18 mouse cellular contexts compared by ENCODE assay signal in genomic region chr9:109050674-109050997, GRCm38 (mm10).
"Had no signal": no experiment of that assay in that cellular context is flagged by ENCODE, and none has a peak within 500 bp of the region (broad histone marks: within the 10 kb centered on the region; RNA-seq: fewer than 3 reads in every experiment).

No protein-coding gene starts in this region.

- H3K9ac ChIP-seq: limb, embryonic 12.5 days; limb, embryonic 15.5 days; liver, embryonic 14.5 days; liver, postnatal 0 days; lung, embryonic 14.5 days; midbrain, embryonic 12.5 days; midbrain, embryonic 15.5 days; neural tube, embryonic 12.5 days; neural tube, embryonic 15.5 days; stomach, embryonic 15.5 days had no signal

- H3K4me3 ChIP-seq: limb, embryonic 12.5 days; limb, embryonic 15.5 days; midbrain, embryonic 12.5 days; midbrain, embryonic 15.5 days; neural tube, embryonic 12.5 days; neural tube, embryonic 15.5 days; stomach, embryonic 15.5 days had no signal

- H3K27me3 ChIP-seq: limb, embryonic 12.5 days; limb, embryonic 15.5 days; midbrain, embryonic 12.5 days; midbrain, embryonic 15.5 days; neural tube, embryonic 12.5 days; neural tube, embryonic 15.5 days; stomach, embryonic 15.5 days had no signal

- DNase-seq: kidney, adult 18-20 months; kidney, adult 9 months; kidney, postnatal 14 days; kidney, postnatal 4 days; left cerebral cortex, postnatal 4 days; liver, postnatal 0 days; lung, embryonic 14.5 days had no signal

- ATAC-seq: liver, postnatal 0 days; lung, postnatal 0 days; midbrain, embryonic 15.5 days had no signal

- H3K27ac ChIP-seq: limb, embryonic 12.5 days; limb, embryonic 15.5 days; liver, embryonic 14.5 days; macrophage; midbrain, embryonic 12.5 days; midbrain, embryonic 15.5 days; neural tube, embryonic 12.5 days; neural tube, embryonic 15.5 days; stomach, embryonic 15.5 days had no signal

- H3K4me2 ChIP-seq: limb, embryonic 12.5 days; limb, embryonic 15.5 days; liver, embryonic 11.5 days; lung, embryonic 14.5 days; midbrain, embryonic 12.5 days; midbrain, embryonic 15.5 days; neural tube, embryonic 12.5 days; neural tube, embryonic 15.5 days; stomach, embryonic 15.5 days had no signal

- H3K9me3 ChIP-seq: limb, embryonic 12.5 days; limb, embryonic 15.5 days; midbrain, embryonic 12.5 days; midbrain, embryonic 15.5 days; neural tube, embryonic 12.5 days; neural tube, embryonic 15.5 days; stomach, embryonic 15.5 days had no signal

- H3K36me3 ChIP-seq: midbrain, embryonic 12.5 days; midbrain, embryonic 15.5 days; neural tube, embryonic 12.5 days; neural tube, embryonic 15.5 days had no signal
